Mouse (Mus musculus): ENCODE measurements around the gene Map4.

GRCm38 (mm10) chr9:110062405-110062804 is 131.1 kb downstream of the Map4 start:
- no peak for TF ChIP-seq CTCF (IDR thresholded peaks at IDR 0.05; ENCODE audit: low read depth)
- TF ChIP-seq EP300 (optimal IDR thresholded peaks at IDR 0.05): no peak

Measured in stomach, postnatal 0 days (tissue).